ENCODE assay signal across 25 mouse cellular contexts in genomic region chr1:153122764-153123163, GRCm38 (mm10).
DNase-seq lines count a peak whose midpoint lies in the region.
"Had no signal": no experiment of that assay in that cellular context is flagged by ENCODE, and none has a peak within 500 bp of the region (broad histone marks: within the 10 kb centered on the region; RNA-seq: fewer than 3 reads in every experiment).

No protein-coding gene starts in this region.

- WGBS in limb, embryonic 10.5 days: 90% methylated on average over 4 of the region's 4 CpGs

- no peak overlapping the region for H3K4me3 ChIP-seq in limb, embryonic 10.5 days
- H3K4me3 ChIP-seq: heart, embryonic 15.5 days; left cerebral cortex, adult 2 months; liver, embryonic 15.5 days; midbrain, embryonic 15.5 days had no signal

- H3K4me1 ChIP-seq in limb, embryonic 10.5 days: peaks cover 14% of the 10 kb centered on the region
- H3K4me1 ChIP-seq: liver, embryonic 15.5 days; midbrain, embryonic 15.5 days had no signal

- no peaks in the 10 kb centered on the region for H3K36me3 ChIP-seq in limb, embryonic 10.5 days
- H3K36me3 ChIP-seq: heart, embryonic 15.5 days; liver, embryonic 15.5 days; midbrain, embryonic 15.5 days had no signal

- H3K27ac ChIP-seq in limb, embryonic 10.5 days: no peak overlapping the region
- H3K27ac ChIP-seq: heart, embryonic 15.5 days; hindbrain, embryonic 14.5 days; left cerebral cortex, adult 2 months; liver, embryonic 15.5 days; midbrain, embryonic 15.5 days; stomach, postnatal 0 days had no signal

- H3K9me3 ChIP-seq in limb, embryonic 10.5 days (replicated peaks): no peaks in the 10 kb centered on the region
- H3K9me3 ChIP-seq: heart, embryonic 15.5 days; liver, embryonic 15.5 days; midbrain, embryonic 15.5 days had no signal

- DNase-seq in gastrocnemius, adult 18-20 months (ENCODE audit: low spot score): peak; percentile 70
- no peak for DNase-seq in gastrocnemius, adult 8-10 months (ENCODE audit: low spot score in 2 of 2)
- peak; percentile 54 to 56 for DNase-seq in heart, adult 9 months (ENCODE audit: low spot score in 2 of 2)
- DNase-seq in heart, postnatal 14 days: no peak
- DNase-seq in 3T3-L1 (ENCODE audit: low read depth, low spot score) (peak; percentile 41), adipocyte (ENCODE audit: low spot score) (peak; percentile 93)
- no peak for DNase-seq in left cerebral cortex, postnatal 10 days (ENCODE audit: extremely low spot score in 1 of 2, low spot score in 2 of 2)
- DNase-seq in limb, embryonic 10.5 days (ENCODE audit: low spot score): no peak
- DNase-seq: B cell, adult 2 months; cerebellum, adult 8-10 months; cerebellum, postnatal 36 days; heart, postnatal 4 days; kidney, adult 18-20 months; kidney, postnatal 4 days; left cerebral cortex, postnatal 4 days; liver; lung, postnatal 36 days; thymus, adult 2 months; thymus, postnatal 4 days had no signal

- intact Hi-C loops in heart, postnatal 14 days (cut with DNase I): no loop called here
- intact Hi-C loops in left cerebral cortex, postnatal 10 days (cut with DNase I): no loop called here

- H3K27me3 ChIP-seq in limb, embryonic 10.5 days (ENCODE audit: low read depth, poor library complexity, severe bottlenecking): no peaks in the 10 kb centered on the region
- H3K27me3 ChIP-seq: heart, embryonic 15.5 days; liver, embryonic 15.5 days; midbrain, embryonic 15.5 days had no signal

Comparison
In these comparisons a context has a peak if more than half of its experiments do, and no peak if none do; other contexts are left out.
1. DNase-seq: peak in gastrocnemius, adult 18-20 months (single experiment), heart, adult 9 months (2 of 2), 3T3-L1 (single experiment) and adipocyte (single experiment); none in gastrocnemius, adult 8-10 months (0 of 2), heart, postnatal 14 days (0 of 2), left cerebral cortex, postnatal 10 days (0 of 2) and limb, embryonic 10.5 days (single experiment).